Mouse (Mus musculus): Measurements from ENCODE around the gene A930017K11Rik.

GRCm38 (mm10) chr17:25951803-25952623 lies at the start of gene A930017K11Rik:
- TF ChIP-seq POLR2A (IDR thresholded peaks at IDR 0.05; ENCODE audit: insufficient read depth, low read depth, low read length) (no peak), CTCF (IDR thresholded peaks at IDR 0.05) (no peak), EP300 (IDR thresholded peaks at IDR 0.05; ENCODE audit: insufficient read depth, low read depth, low read length) (no peak)

Measured in heart, adult 2 months (tissue).